Mouse (Mus musculus) 416B (cell line): Measurements from ENCODE around the gene Fam43b.
"Not testable (repeated sequence)": the region's sequence is repeated elsewhere in the genome, so short reads cannot be mapped to it uniquely, and the experiment has no call there.

Experiments
- DNase-seq: peaks from one replicate; pipeline ENCODE4 v3.0.0; 2011; ENCODE audit warnings: low read depth

Fam43b gene

GRCm38 (mm10) chr4:138395971-138396645 is at the start of gene Fam43b:
Fam43b (minus strand) TSS chr4:138396528.
- peak; percentile 58 for DNase-seq

- DNase-seq, result no peak
Observed at GRCm38 (mm10) chr4:138444941-138445340, 48.6 kb upstream of the Fam43b start.

DNA sequence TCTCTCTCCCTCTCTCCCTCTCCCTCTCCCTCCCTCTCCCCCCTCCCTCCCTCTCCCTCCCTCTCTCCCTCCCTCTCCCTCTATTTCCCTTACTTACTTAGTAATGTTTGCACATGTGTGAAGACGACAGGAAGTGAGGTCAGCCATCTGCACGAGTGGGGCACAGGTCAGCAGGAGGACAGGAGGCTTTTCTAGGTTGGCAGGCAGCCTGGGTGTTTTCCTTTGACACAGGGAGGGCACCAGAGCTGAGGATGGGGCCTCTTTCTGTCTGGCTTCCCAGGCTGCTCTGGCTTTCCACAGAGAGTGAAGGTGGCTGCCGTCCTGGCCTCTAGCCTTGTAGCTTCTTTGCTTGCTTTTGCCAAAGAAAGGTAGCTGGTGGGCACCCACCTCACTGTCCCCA is 43.7 kb upstream of the Fam43b start:
- no peak for DNase-seq

- peak; percentile 95 for DNase-seq
Observed at GRCm38 (mm10) chr4:138434347-138435316, 38.3 kb upstream of the Fam43b start, which contains the start of gene Mul1. Mul1 (plus strand) TSS chr4:138434671.

DNA sequence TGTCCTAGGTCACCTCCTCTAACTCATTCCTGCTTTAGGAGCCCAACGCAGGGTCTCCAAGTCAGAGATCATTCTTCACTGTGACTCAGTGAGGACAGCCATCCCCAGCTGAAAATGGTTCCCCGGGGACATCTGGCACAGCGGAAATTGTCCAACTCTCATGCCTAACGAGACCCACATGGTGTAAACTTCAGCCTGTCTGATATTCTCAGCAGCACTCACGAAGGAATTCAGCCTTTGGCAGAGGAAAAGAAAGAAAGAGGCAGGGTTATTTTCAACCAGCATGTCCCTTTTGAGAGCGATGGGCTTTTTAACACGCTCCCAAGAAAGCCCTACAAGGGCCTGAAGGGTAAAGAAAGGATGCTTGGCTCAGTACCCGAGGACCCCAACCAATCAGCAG is 35.0 kb upstream of the Fam43b start:
- no peak for DNase-seq

DNA sequence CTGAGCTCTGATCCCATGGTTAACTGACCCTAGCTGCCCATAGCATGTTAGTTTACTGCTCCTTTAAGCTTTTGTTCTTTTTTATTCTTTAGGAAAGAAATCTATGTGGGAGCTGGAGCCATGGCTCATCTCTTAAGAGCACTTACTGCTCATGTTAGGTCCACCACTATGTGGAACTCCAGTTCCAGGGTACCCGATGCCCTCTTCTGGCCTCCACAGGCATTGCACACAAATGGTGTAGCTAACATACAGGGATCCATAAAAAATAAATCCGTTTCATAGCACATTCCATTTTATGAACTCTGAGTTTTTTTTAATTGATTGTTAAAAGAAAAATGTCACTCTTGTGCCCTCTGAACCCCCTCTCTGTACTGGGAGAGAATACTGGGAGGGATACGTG is 33.5 kb upstream of the Fam43b start:
- peak; percentile 77 for DNase-seq

GRCm38 (mm10) chr4:138426778-138427705 is 30.7 kb upstream of the Fam43b start:
- peak; percentile 93 for DNase-seq

DNA sequence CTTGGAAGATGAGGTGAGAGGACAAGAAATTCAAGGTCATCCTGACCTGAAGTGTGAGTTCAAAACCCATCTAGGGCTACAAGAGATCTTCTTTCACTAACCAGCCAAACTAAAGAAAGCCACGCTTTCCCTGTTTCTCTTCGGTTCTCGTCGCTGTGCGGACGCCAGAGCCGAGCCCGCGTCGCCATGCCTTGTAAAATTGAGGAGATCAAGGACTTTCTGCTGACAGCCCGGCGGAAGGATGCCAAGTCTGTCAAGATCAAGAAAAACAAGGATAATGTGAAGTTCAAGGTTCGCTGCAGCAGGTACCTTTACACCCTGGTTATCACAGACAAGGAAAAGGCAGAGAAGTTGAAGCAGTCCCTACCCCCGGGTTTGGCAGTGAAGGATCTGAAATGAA is 29.3 kb upstream of the Fam43b start:
- DNase-seq, result not testable (repeated sequence)

GRCm38 (mm10) chr4:138425028-138425427 is 28.7 kb upstream of the Fam43b start:
- no peak for DNase-seq

DNA sequence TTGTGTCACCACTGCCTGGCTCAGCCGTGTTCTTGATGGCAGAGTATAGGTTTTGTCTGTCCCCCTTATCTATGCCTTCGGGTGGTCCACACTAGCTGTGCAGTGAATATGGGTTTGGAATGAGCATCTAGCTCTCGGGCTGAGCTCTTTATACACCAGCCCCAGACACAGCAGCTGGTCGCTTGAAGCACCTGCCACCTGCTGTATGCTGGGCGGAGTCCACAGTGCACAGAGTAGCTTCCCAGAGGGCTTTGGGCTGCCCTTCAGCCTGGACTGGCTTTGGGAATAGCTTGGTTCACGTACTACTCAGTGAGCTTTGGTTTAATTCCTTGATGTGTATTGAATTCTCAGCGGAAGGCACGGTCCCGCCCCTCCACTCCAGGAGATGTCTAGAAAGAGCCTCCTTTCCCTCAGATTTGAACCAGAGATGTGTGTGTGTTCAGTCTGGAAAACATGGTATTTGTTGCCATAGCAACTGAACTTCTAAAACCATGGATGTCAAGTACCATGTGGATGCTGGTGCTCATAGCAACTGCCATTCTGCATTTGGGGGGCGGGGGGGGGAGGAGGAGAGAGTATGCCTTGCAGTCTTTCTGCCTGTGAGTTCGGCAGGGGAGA is 22.1 kb upstream of the Fam43b start:
- DNase-seq, result no peak

DNA sequence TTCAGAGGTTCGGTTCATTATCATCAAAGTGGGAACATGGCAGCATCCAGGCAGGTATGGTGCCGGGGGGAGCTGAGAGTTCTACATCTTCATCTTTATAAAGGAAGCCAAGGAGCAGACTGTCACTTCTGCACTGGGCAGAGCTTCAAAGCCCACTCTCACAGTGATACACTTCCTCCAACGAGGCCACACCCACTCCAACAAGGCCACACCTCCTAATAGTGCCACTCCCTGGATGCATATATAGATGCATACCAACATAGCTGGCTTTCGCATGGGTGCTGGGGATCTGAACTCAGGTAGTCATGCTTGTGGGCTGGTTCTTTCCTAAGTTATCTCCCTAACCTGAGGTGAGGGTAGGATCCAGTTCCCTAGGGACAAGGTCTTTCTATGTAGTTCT is 21.6 kb upstream of the Fam43b start:
- DNase-seq, result no peak

DNA sequence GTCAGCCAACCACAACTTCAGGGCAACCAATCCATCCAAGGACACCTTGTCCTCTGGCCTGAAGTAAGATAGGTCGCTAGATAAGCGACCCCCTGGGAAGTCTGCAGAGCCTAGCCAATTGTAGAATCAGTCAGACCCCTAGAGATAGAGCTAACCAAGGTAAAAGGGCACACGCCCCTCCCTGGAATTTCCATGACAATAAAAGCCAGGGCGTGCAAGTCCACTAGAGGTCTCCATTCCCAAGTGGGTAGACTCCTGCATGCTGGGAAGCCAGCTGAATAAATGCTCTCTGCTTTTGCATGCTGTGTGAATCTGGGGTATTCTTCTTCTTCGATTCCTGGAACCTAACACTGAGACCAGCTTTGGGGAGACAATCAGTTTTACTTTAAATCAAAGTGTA is 20.1 kb upstream of the Fam43b start:
- DNase-seq, result no peak

DNA sequence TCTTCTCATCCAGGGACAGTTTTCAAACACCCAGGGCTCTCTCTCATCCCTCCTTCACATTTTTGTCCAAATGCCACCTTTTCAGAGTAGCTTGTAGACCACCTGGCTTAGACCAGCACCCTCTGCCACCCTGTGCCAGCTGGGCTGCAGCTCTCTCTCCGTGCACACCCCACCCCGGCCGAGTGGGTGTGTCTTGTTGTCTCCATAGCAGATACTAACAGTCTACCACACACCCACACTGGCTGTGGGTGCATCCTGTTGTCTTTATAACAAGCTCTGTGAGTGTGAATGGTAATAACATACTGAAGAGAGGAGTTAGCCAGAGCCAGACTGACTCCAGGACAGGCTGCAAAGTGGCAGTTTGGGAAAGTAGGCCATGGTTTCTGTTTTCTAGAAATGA is 19.7 kb upstream of the Fam43b start:
- DNase-seq, result no peak

DNA sequence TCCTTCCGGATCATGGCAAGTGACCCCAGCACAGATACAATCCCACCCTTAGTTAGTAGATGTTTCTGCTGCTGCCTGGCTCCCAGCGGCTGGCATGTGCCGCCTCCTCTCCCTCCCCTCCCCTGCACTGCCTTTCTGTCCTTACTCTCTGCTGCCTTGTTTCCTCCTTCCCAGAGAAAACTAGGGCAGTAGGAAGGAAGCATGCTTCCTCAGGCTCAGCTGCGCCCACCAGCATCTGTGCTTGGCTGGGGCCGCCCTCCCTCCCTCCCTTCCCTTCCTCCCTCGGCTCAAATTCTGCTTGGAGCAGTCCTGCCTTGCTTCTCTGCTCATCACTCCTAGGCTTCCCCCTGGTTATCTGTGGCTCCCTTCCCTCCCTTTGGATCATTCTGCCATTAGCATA is 18.4 kb upstream of the Fam43b start:
- DNase-seq, result no peak

- peak; percentile 38 for DNase-seq
Observed at GRCm38 (mm10) chr4:138411504-138412121, 15.3 kb upstream of the Fam43b start.

GRCm38 (mm10) chr4:138411011-138411410 is 14.7 kb upstream of the Fam43b start:
- no peak for DNase-seq

DNA sequence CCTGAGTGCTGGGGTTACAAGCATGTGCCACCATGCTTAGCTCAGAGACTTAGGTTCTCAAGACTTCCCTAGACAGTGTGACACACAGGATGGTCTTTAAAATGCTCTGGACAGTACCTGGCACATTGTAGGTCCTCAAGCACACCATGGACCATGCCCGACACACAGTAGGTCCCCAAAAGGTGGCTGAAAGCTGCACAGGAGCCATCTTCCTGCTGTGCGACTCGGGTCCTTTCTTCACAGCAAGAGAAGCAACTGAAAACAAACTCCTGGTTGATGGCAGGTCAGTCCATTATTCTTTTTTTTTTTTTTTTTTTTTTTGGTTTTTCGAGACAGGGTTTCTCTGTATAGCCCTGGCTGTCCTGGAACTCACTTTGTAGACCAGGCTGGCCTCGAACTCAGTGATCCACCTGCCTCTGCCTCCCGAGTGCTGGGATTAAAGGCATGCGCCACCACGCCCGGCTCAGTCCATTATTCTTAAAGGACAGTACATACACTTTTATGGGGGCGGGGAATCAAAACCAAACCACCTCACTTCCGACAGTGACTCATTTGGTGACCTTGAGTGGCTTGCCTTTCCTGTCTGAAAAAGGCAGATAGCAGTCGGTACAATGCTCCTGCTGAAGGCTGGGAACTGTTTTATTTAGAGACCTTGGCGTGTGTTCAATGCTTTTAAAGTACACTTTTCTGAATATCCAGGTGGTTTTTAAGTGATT is 11.3 kb upstream of the Fam43b start:
- peak; percentile 98 for DNase-seq

DNA sequence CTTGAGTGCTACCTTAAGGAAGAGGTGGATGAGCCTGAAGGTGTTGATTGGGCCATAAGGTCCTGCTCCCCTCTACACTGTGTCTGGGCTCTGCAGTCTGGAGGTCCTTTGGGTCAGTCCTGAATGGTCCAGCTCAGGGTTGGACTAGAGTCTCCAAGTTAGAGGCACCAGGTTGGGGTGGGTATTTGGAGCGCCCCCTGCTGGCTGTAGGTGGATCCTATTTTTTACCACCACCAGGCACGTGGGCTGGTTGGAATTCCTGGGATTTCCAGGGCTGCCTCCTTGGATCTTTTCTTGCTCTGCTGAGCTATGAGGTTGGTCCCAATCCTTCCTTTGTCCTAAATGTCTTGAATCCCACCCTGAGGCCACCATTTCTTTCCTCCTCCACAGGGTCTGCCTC is 8.5 kb upstream of the Fam43b start:
- peak; percentile 46 for DNase-seq

- DNase-seq, result peak; percentile 19
Observed at GRCm38 (mm10) chr4:138396711-138397110, 383 bp upstream of the Fam43b start.
